Mouse (Mus musculus) left cerebral cortex, adult 9 months (tissue): Measurements from ENCODE around the gene Syt9.
"Not testable (repeated sequence)": the region's sequence is repeated elsewhere in the genome, so short reads cannot be mapped to it uniquely, and the experiment has no call there.

Source experiments
- DNase-seq, 2 experiments: peaks; one replicate each; pipeline ENCODE4 v3.0.0; 2022; ENCODE audit warnings: low spot score in 2 of 2

Gene Syt9

GRCm38 (mm10) chr7:107461167-107461566 lies 90.6 kb downstream of the Syt9 start:
- no peak for DNase-seq

- DNase-seq, result no peak
These were observed 91.3 kb downstream of the Syt9 start for GRCm38 (mm10) chr7:107461699-107462440.

- no peak for DNase-seq
These were observed 92.4 kb downstream of the Syt9 start for GRCm38 (mm10) chr7:107462962-107463361.

- DNase-seq, result no peak
These were observed 94.6 kb downstream of the Syt9 start for GRCm38 (mm10) chr7:107465081-107465480.

GRCm38 (mm10) chr7:107478979-107479965 lies 108.7 kb downstream of the Syt9 start:
- no peak for DNase-seq

GRCm38 (mm10) chr7:107485709-107486108 lies 115.2 kb downstream of the Syt9 start:
- DNase-seq, result not testable (repeated sequence)

GRCm38 (mm10) chr7:107495428-107495827 lies 124.9 kb downstream of the Syt9 start:
- no peak for DNase-seq

GRCm38 (mm10) chr7:107496923-107497322 lies 126.4 kb downstream of the Syt9 start:
- DNase-seq, result no peak

GRCm38 (mm10) chr7:107500641-107501040 lies 130.1 kb downstream of the Syt9 start:
- no peak for DNase-seq

GRCm38 (mm10) chr7:107504761-107505712 lies 134.5 kb downstream of the Syt9 start:
- DNase-seq, result peak in 1 of 2 experiments; percentile 16

GRCm38 (mm10) chr7:107507920-107508319 lies 137.4 kb downstream of the Syt9 start:
- no peak for DNase-seq

- no peak for DNase-seq
These were observed 139.2 kb downstream of the Syt9 start for GRCm38 (mm10) chr7:107509740-107510139.

- no peak for DNase-seq
These were observed 146.3 kb downstream of the Syt9 start for GRCm38 (mm10) chr7:107516704-107517410.

GRCm38 (mm10) chr7:107519256-107520025 lies 148.9 kb downstream of the Syt9 start:
- DNase-seq, result no peak

- no peak for DNase-seq
These were observed 150.9 kb downstream of the Syt9 start for GRCm38 (mm10) chr7:107521411-107521810.

GRCm38 (mm10) chr7:107526299-107526698 lies 155.8 kb downstream of the Syt9 start:
- DNase-seq, result peak in 1 of 2 experiments; percentile 56

GRCm38 (mm10) chr7:107528169-107528772 lies 157.7 kb downstream of the Syt9 start:
- no peak for DNase-seq

GRCm38 (mm10) chr7:107529364-107529763 lies 158.8 kb downstream of the Syt9 start:
- no peak for DNase-seq

GRCm38 (mm10) chr7:107535311-107535710 lies 164.8 kb downstream of the Syt9 start:
- no peak for DNase-seq

- DNase-seq, result no peak
These were observed 166.0 kb downstream of the Syt9 start for GRCm38 (mm10) chr7:107536516-107536915.
